Mouse (Mus musculus): ENCODE results near the gene Chrdl2. TPM values are rescaled to one million over a fixed set of nuclear protein-coding genes. Genes with fewer than 3 reads are reported as not detected.
"Not testable (repeated sequence)": the region's sequence is repeated elsewhere in the genome, so short reads cannot be mapped to it uniquely, and the experiment has no call there.

The Chrdl2 gene
- total RNA-seq, 2 experiments from 2014 or later, result 0.62 TPM; not detected in 1

DNA sequence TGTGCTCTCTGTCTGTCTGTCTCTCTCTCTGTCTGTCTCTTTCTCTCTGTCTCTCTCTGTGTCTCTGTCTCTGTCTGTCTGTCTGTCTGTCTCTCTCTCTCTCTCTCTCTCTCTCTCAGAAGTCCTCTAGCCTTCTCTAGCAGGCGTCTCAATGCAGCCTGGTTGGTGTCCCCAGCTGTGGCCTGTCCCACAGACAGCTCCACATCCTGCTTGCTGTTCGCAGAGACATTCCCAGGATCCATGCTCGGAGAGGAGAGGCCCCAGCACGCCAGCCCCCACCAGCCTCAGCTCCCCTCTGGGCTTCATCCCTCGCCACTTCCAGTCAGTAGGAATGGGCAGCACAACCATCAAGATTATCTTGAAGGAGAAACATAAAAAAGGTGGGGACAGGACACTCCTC is 21.4 kb downstream of the Chrdl2 start:
- intact Hi-C loops (cut with DNase I), result no loop called here
- DNase-seq (ENCODE audit: extremely low spot score in 1 of 2, low spot score in 2 of 2), result no peak

DNA sequence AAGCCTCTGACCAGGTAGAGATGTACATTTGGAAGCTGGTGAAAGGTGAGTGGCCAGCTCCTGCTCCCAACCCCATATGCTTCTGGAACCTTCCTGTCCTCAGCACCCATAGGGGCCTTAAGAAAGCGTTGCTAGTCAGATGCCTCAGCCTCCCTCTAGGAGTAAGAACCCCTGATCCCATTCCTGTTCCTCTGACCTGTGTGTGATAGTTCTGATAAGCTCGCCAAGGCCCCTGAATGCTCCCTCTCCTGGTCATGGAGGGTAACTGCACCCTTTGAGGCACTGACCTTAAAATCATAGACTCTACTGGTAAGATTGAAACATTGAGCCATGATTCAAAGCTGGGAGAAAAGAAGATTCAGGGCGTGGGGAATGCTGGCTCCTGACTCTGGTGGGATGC is 23.3 kb downstream of the Chrdl2 start:
- no peak for DNase-seq (ENCODE audit: extremely low spot score in 1 of 2, low spot score in 2 of 2)
- intact Hi-C loops (cut with DNase I), result no loop called here

DNA sequence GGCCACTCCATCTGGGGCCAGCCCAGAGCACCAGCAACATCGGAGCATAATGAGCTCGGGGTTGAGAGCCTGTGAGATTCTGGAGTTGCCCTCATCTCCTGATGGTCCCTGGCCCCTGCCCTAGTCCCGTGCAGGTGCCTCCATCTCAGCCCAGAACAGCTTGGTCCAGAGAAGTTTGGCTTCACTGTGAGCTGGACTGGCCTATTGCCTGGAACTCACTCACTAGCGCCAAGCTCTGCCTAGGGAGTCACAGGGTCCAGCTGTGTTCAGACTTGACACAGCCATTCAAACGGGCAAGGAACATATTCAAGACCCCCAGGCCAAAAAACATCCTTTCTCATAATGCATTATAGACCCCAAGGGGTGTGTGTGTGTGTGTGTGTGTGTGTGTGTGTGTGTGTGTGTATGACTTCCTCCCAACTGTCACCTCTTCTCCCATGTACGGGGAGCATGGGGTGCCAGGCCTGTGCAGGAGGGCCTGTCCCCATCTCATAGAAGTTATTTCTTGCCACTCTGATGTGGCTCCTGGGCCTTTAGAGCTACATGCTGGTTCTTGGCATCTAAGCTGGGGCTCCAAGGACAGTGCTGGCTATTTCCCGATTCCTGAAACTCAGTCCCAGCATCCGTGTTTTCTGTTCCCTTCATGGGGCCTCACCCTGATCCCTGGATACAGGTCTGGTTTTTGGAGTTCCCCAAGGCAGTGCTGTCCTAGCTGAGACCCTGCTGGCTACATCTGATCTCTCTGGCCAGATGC is 25.2 kb downstream of the Chrdl2 start:
- intact Hi-C loops (cut with DNase I), result no loop called here
- no peak for DNase-seq (ENCODE audit: extremely low spot score in 1 of 2, low spot score in 2 of 2)

DNA sequence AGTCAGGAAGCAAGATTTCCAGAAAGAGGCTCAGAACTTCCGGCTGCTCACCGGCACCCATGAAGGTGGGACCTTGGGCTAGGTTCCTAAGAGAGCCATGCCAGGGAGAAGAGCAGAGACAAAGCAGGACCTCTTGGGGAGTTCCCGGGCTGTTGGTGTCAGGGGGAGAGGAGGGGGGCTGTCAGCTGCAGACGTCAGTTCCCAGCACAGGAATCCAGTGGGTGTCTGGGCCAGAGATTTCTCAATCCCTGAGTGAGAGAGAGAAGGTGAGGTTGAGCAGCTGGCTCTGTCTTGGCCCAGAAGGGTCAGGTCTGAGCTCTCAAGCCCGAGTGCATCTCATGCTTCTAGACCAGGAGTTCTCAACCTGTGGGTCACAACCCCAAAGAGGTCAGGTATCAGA is 27.7 kb downstream of the Chrdl2 start:
- intact Hi-C loops (cut with DNase I), result no loop called here

DNA sequence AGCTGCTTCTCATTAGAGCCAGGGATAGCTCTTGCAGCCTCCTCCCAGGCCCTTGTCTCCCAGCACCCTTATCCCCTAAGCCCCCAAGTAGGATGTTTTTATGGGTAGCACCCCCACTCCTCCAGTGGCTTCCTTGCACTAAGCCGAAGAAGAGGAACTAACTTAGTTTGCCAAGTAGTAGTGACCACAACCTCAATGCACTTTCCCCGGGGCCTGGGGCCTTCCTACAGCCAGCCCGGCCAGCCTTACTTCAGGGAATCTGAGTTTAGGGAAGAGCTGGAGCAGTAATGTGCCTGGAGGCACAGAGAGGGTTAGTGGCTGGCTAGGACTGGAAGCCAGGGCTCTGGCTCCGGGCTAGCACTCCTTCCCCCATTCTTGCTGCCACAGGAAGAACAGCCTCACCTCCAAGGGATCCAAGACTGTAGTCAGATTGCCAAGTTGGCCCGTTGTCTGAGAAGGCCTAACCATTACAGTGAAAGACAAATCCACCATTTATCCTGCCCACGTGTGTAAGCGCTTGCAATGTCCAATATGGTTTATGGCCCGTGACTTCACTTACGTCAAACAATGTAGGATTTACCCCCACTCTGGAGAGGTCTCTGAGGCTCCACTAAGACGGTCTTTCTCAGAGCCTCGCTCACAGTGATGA is 29.0 kb downstream of the Chrdl2 start:
- intact Hi-C loops (cut with DNase I), result no loop called here
- DNase-seq (ENCODE audit: extremely low spot score in 1 of 2, low spot score in 2 of 2), result no peak

More for the DNA sequence above, 27.7 kb downstream of the Chrdl2 start:
- DNase-seq (ENCODE audit: extremely low spot score in 1 of 2, low spot score in 2 of 2), result no peak

DNA sequence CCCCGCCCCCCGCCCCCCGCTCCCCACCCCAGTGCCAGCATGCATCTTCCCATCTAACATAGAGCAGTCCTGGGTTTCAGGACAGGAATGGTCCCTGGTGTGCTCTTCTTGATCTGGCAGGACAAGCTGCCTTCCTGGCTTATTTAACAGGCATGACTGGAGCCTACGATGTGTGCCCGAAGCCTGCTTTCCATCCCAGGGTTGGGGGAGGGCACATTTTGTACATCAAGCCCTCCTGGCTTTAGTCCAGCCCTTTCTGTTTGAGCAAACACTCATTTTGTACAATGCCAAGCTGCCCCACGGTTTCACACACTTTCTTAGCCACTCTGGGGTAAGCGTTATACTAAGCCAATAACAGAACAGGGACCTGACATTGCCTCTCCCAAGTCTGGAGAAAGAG is 30.1 kb downstream of the Chrdl2 start:
- intact Hi-C loops (cut with DNase I), result no loop called here

DNA sequence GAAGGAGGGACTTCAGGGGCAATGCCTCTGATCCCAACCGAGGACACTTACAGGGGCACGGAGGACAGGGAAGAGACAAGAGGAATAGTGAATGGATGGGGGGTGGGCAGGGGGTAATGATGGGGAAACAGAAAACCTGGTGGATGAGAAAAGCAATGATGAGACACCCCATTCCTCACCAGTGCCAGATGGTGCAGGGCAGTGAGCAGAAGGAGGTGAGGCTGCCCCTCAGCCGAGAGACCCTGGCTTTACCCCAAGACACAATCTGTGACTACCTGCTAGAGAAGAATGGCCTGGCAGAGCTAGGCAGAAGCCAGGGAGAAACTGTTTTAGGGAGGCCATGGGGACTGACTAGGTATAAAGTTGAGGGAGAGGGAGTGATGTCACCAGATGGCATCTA is 30.5 kb downstream of the Chrdl2 start:
- intact Hi-C loops (cut with DNase I), result no loop called here
- DNase-seq (ENCODE audit: extremely low spot score in 1 of 2, low spot score in 2 of 2), result no peak

More for the DNA sequence above, 30.1 kb downstream of the Chrdl2 start:
- DNase-seq (ENCODE audit: extremely low spot score in 1 of 2, low spot score in 2 of 2), result no peak

DNA sequence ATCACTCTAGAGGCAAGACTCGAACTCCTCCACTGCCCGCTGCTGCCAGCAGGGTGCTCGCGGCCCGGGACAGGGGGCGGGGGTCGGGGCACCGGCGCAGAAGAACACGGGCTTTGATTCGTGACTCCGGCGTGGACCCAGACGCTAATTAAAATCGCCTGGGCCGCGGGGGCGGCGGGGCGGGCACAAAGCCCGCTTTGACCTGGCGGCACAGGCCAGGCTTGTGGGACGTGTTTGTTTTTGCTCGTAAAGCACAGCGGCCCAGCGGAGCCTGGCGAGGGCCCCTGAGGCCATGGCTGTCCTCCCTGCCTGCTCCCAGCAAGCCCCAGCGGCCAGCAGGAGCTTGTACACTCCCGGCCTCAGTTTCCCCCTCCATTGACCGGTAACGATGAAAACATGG is 36.1 kb downstream of the Chrdl2 start:
- no peak for DNase-seq (ENCODE audit: extremely low spot score in 1 of 2, low spot score in 2 of 2)
- intact Hi-C loops (cut with DNase I), result no loop called here

DNA sequence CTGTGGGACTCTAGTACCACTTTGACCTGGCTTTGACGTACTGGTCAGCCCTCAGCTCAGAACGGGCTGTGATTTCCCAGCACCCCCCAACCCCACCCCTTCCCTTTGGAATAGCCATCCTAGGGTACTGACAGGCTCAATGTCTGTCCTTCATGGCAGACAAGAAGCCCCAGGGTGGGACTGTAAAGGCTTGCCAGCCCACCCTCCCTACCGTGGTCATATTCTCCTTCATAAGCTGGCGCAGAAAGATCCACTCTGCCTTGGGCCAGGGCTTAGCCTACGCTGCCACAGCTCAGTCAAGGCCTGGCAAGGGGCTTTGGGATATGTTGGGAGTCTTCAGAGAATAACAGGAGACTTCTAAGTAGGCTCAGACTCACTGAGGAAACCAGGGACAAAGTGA is 37.1 kb downstream of the Chrdl2 start:
- DNase-seq (ENCODE audit: extremely low spot score in 1 of 2, low spot score in 2 of 2), result no peak
- intact Hi-C loops (cut with DNase I), result no loop called here

DNA sequence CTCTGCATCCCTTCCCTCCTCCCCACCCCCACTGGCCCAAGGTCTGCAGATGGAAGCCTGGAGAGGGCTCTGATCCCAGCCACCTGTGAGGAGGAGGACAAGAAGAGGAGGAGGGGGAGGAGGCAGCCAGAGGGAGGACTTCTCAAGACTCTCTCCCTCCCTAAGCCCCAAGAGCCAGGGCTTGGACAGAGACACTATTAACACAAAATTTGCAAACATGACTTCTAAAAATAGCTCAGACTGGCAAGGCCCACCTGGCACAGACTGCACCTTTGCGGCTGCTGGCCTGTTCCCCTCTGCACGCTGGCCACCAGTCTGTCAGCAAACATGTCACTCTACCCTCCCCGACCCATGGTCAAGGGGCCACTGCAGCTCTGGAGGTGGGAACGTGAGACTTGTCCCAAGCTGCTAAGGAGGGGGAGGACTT is 37.6 kb downstream of the Chrdl2 start:
- DNase-seq (ENCODE audit: extremely low spot score in 1 of 2, low spot score in 2 of 2), result no peak
- intact Hi-C loops (cut with DNase I), result no loop called here

DNA sequence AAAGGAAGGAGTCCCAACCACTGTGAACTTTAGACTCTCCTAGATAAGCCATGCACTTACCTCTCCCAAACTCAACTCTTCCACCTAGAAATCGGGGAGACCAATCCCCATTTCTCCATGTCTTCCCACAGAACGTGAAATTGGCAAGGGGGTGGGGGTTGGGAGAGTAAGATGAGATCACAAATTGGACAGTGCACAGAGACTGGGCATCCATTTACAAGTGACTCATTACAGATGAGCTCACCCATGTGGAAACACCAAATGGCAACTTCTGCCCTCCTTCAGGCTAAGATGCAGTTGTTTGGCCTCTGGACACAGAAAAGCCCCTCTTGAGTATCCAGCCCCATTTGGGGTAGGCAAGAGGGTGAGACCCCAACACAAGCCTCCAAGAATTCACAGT is 40.5 kb downstream of the Chrdl2 start:
- peak in 1 of 2 experiments; percentile 8 for DNase-seq (ENCODE audit: extremely low spot score in 1 of 2, low spot score in 2 of 2)
- intact Hi-C loops (cut with DNase I), result no loop called here

DNA sequence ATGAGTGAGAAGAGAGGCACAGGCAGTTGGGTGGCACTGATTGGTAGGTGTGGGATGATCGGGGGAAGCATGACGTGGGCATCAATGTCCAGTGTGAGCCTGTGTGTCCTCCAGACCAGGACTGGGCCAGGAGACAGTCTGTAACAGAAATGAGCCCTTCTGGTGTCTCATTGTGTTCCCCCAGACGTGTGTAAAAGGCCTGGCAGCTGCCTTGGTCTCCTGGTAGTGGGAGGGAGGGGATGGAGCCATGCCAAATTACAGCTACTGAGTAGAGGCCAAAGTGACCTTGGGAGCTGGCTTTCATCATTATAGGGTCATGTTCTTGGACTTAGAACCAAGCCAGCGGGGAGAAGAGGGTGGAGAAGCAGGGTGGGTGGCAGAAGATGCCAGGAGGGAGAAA is 45.9 kb downstream of the Chrdl2 start:
- no peak for DNase-seq (ENCODE audit: extremely low spot score in 1 of 2, low spot score in 2 of 2)

DNA sequence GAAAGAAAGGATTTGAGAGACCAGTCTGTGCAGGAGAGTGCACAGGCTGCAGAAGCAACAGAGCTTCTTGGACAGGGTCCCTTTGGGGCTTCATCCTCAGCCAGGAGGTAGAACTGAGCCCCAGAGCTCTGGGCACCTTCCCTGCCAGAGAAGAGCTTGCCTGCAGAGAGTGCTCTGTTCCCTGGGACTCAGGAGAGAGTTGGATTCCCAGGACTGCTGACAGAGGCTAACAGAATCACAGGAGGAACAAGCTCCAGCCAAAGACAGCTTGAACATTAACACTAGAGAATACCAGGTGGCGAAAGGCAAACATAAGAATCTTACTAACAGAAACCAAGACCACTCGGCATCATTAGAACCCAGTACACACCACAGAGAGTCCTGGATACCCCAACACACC is 47.0 kb downstream of the Chrdl2 start:
- DNase-seq (ENCODE audit: extremely low spot score in 1 of 2, low spot score in 2 of 2); intact Hi-C loops (cut with DNase I): not testable (repeated sequence)

More for the DNA sequence above, 45.9 kb downstream of the Chrdl2 start:
- intact Hi-C loops (cut with DNase I), result no loop called here

DNA sequence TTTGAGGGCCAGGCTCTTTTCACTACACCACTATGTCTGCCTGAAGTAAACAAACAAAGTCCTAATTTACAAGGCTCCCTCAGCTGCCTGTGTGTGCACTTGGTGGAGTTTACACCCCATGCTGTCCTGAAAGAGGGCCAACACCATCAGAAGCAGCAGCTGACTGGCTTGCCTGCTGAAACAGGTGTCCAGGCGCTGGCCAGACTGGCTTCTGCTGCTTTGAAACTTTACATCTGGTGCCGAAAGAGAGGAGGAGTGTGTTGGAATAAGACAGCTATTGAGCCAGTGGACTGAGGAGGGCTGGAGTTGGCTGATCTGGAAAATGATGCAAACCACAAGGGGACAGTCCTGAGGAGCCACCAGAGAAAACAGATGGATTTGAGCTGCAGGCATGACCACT is 68.0 kb downstream of the Chrdl2 start:
- intact Hi-C loops (cut with DNase I), result no loop called here
- DNase-seq (ENCODE audit: extremely low spot score in 1 of 2, low spot score in 2 of 2), result peak in 1 of 2 experiments; percentile 56

DNA sequence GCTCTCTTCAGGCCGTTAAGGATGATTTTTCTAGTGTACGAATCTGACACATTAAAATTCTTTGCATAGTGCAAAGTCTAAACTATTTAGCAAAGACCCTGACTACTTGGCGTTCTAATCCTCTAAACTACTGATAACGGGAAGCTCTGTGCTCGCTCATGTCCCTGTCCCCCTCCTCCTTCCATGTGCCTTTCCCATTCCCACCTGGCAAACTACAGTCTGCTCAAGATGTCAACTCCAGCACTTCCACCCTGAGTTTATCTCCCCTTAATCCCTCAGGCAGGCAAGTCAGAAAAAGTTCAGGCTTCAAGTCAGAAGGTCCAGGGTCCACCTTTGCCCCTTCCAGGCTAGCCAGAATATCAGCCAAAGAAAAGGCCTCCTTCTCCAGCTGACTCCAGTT is 70.3 kb downstream of the Chrdl2 start:
- no peak for DNase-seq (ENCODE audit: extremely low spot score in 1 of 2, low spot score in 2 of 2)
- intact Hi-C loops (cut with DNase I), result no loop called here

DNA sequence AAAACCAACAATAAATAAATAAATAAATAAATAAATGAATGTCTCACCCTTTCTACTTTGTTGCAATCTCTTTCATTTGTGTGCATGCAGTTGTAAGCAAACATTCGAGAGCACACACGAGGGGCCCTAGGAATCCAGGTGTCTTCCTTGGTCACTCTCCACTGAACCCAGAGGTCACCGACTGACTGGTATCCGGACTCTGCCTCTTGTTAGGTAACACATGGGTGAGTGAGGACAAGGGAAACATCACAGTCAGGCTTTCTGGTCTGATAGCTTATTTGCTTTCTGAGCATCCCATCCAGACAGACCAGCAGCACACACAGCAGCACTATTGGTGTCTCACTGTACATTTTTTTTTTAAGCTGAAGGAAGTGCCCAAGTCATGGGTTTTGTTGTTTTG is 71.1 kb downstream of the Chrdl2 start:
- no peak for DNase-seq (ENCODE audit: extremely low spot score in 1 of 2, low spot score in 2 of 2)
- intact Hi-C loops (cut with DNase I), result no loop called here

DNA sequence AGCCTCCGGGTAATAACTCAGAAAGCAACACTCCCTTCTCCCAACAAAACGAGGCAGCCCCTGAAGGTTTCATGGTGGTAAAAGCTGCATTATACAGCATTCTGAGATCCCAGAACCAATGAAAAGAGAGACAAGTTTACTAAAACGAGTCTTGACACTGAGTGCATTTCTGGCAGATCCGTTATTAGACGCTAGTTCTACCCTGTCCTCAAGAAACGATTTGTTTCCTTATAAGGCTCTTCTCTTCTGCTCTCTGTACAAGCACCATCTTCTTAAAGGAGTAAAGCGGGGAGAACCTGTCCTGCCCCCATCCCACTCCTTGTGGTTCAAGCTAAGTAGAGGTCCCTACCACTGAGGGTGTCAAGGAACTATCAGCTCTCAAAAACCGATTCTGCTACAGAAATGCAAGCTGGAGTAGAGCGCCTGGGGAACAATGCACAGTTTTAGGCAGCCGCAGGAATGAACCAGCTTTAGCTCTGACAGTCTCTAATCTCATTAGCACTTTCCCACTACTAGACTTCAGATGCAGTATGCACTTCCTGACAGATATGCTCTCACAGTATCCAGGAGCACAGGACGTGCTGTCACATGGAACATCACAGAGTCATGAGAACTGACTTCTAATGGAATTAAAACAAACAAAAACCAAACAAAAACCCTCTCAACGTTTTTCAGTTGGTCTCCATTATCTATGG is 74.3 kb downstream of the Chrdl2 start:
- DNase-seq (ENCODE audit: extremely low spot score in 1 of 2, low spot score in 2 of 2), result no peak
- intact Hi-C loops (cut with DNase I), result no loop called here

DNA sequence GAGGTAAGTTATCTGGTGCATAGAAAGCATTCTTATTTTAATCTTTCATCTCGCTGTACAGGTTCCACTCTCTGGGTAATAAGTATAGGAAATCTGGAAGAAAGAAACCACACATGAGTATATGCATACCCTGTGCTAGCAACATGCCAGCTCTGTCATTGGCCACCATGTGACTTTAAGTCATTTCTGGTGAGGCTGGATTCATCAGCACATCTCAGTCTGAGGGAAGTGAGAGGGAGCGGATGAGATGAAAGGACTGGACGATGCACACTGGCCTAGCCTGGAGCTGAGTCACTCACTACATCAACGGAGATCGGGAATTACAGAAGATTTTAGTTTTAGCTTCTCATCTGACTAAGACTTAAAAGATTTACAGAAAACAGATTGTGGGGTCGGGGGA is 76.9 kb downstream of the Chrdl2 start:
- intact Hi-C loops (cut with DNase I), result no loop called here
- no peak for DNase-seq (ENCODE audit: extremely low spot score in 1 of 2, low spot score in 2 of 2)

DNA sequence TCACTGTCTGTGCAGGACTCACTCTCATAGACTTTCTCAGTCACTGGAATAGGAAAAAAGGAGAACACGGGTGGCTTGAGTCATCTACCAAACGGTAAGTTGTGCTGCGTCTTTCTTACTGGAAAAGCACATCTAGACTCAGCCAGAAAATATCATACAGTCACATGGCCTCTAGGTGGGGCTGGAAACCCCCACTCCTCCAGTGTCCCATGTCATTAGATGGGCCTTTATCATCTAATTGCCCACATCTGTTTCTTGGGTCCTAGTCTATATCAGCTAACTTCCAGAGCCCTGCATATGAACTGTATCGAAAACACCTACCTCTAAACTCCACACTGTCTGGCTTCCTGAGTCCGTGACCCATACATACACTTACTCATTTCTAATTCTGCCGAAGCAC is 77.8 kb downstream of the Chrdl2 start:
- intact Hi-C loops (cut with DNase I), result no loop called here
- DNase-seq (ENCODE audit: extremely low spot score in 1 of 2, low spot score in 2 of 2), result no peak
